Mouse (Mus musculus): Measurements from ENCODE around the gene Nudt14.

DNA sequence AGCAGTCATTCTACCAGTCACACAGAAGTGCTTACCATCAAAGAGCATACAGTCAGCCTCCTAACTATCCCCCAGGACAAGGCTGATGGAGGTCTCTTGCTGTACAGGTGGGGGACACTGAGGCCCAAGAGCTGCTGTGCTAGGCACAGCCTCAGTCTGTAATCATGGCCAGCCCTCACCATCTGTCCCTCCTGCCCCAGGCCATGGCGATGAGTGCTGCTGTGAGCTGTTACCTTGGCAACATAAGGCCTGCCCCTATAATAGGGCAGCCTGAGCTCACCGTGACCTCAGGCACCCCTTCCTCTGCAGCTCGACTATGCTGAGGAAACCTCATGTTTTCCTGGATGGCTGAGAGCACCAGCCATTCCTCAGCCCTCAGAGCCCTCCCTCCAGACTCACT lies 19.4 kb downstream of the Nudt14 start:
- no peak for TF ChIP-seq CTCF (IDR thresholded peaks at IDR 0.05; ENCODE audit: low read depth, low read length)
- TF ChIP-seq GATA1 (IDR thresholded peaks at IDR 0.05; ENCODE audit: borderline replicate concordance, low read length) = no peak

Measured in G1E (cell line).